Comparison of ENCODE assay signal across 10 mouse cellular contexts in the genomic region with DNA sequence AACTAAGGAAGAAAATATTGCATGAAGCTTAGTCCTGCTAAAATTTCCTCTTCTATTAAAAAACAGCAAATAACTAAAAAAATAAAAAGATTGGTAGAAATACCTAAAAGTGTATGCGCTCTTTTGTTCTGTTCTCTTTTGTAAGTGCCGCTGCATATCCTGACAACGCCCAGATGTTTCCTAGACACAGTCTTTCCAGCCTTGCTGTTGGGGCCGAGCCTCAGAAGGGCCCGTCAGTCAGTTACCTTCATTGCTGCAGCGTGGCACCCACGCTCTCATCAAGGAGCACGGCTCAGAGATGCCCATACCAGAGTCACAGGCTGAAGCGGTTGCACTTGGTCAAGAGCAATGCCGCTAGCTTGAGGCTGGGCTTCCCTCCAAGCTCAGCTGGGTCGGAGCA.
DNase-seq lines count a peak whose midpoint lies in the region; ATAC-seq lines count a peak whose summit lies in the region.
"Had no signal": no experiment of that assay in that cellular context is flagged by ENCODE, and none has a peak within 500 bp of the region (broad histone marks: within the 10 kb centered on the region; RNA-seq: fewer than 3 reads in every experiment).

No protein-coding gene starts in this region.

- no peaks in the 10 kb centered on the region for H3K36me3 ChIP-seq in forebrain, embryonic 10.5 days (replicated peaks)
- H3K36me3 ChIP-seq in forebrain, embryonic 15.5 days = no peaks in the 10 kb centered on the region
- H3K36me3 ChIP-seq in lung, embryonic 16.5 days (ENCODE audit: control insufficient read depth, insufficient read depth, low read length) = no peaks in the 10 kb centered on the region
- no peaks in the 10 kb centered on the region for H3K36me3 ChIP-seq in embryonic facial prominence, embryonic 15.5 days
- H3K36me3 ChIP-seq: hindbrain, embryonic 15.5 days; limb, embryonic 13.5 days had no signal

- 90% methylated on average over 11 of the region's 11 CpGs for WGBS in forebrain, embryonic 10.5 days
- WGBS in forebrain, embryonic 15.5 days = 81% methylated on average over 11 of the region's 11 CpGs
- WGBS in lung, embryonic 16.5 days = 71% methylated on average over 11 of the region's 11 CpGs
- 82% methylated on average over 11 of the region's 11 CpGs for WGBS in embryonic facial prominence, embryonic 15.5 days

- ATAC-seq in forebrain, embryonic 15.5 days (replicated peaks) = no peak
- no peak for ATAC-seq in lung, embryonic 16.5 days (ENCODE audit: low read depth)
- ATAC-seq in embryonic facial prominence, embryonic 15.5 days (ENCODE audit: insufficient number of reproducible peaks, low FRiP score, low TSS enrichment, low read depth) = no peak

- no peaks in the 10 kb centered on the region for H3K27me3 ChIP-seq in forebrain, embryonic 10.5 days (ENCODE audit: poor library complexity, severe bottlenecking)
- no peaks in the 10 kb centered on the region for H3K27me3 ChIP-seq in forebrain, embryonic 15.5 days
- H3K27me3 ChIP-seq in lung, embryonic 16.5 days (ENCODE audit: control insufficient read depth, insufficient read depth, low read depth, low read length) = no peaks in the 10 kb centered on the region
- no peaks in the 10 kb centered on the region for H3K27me3 ChIP-seq in embryonic facial prominence, embryonic 15.5 days
- H3K27me3 ChIP-seq: hindbrain, embryonic 15.5 days; limb, embryonic 13.5 days had no signal

- no peak overlapping the region for H3K4me2 ChIP-seq in forebrain, embryonic 15.5 days (replicated peaks)
- H3K4me2 ChIP-seq in lung, embryonic 16.5 days (ENCODE audit: low read depth, low read length) = no peak overlapping the region
- no peak overlapping the region for H3K4me2 ChIP-seq in embryonic facial prominence, embryonic 15.5 days (replicated peaks)
- H3K4me2 ChIP-seq: hindbrain, embryonic 15.5 days; limb, embryonic 13.5 days had no signal

- no peak for DNase-seq in forebrain, embryonic 10.5 days (ENCODE audit: extremely low spot score, low spot score)
- DNase-seq in lung, postnatal 25 days (ENCODE audit: low spot score) = no peak
- peak; percentile 23 for DNase-seq in kidney, postnatal 14 days
- no peak for DNase-seq in thymus, postnatal 14 days
- no peak for DNase-seq in liver

- H3K4me1 ChIP-seq in forebrain, embryonic 10.5 days = peaks cover 20% of the 10 kb centered on the region
- H3K4me1 ChIP-seq in forebrain, embryonic 15.5 days = peaks cover 13% of the 10 kb centered on the region
- peaks cover 4% of the 10 kb centered on the region for H3K4me1 ChIP-seq in lung, embryonic 16.5 days (replicated peaks; ENCODE audit: control insufficient read depth, insufficient read depth, low read length)
- H3K4me1 ChIP-seq in embryonic facial prominence, embryonic 15.5 days = peaks cover 8% of the 10 kb centered on the region; the same call in 1 of the 2 replicates

- no peaks in the 10 kb centered on the region for H3K9me3 ChIP-seq in forebrain, embryonic 10.5 days
- no peaks in the 10 kb centered on the region for H3K9me3 ChIP-seq in forebrain, embryonic 15.5 days
- no peaks in the 10 kb centered on the region for H3K9me3 ChIP-seq in lung, embryonic 16.5 days (ENCODE audit: control insufficient read depth, low read length)
- H3K9me3 ChIP-seq in embryonic facial prominence, embryonic 15.5 days (replicated peaks) = no peaks in the 10 kb centered on the region
- H3K9me3 ChIP-seq: hindbrain, embryonic 15.5 days; limb, embryonic 13.5 days had no signal

- H3K27ac ChIP-seq in forebrain, embryonic 10.5 days = peak overlapping the region; percentile 32; the same call in 1 of the 2 replicates
- no peak overlapping the region for H3K27ac ChIP-seq in forebrain, embryonic 15.5 days (replicated peaks)
- peak overlapping the region; percentile 82 for H3K27ac ChIP-seq in lung, embryonic 16.5 days (ENCODE audit: low read length)
- 0 out of 2 replicates have a peak overlapping the region, but pooled peaks have one; percentile 0 for H3K27ac ChIP-seq in embryonic facial prominence, embryonic 15.5 days (replicated peaks)
- H3K27ac ChIP-seq: hindbrain, embryonic 15.5 days; limb, embryonic 13.5 days had no signal

- no peak overlapping the region for H3K9ac ChIP-seq in forebrain, embryonic 15.5 days (replicated peaks)
- H3K9ac ChIP-seq in lung, embryonic 16.5 days (ENCODE audit: low read length) = no peak overlapping the region
- no peak overlapping the region for H3K9ac ChIP-seq in embryonic facial prominence, embryonic 15.5 days
- H3K9ac ChIP-seq: hindbrain, embryonic 15.5 days; limb, embryonic 13.5 days had no signal

- no peak overlapping the region for H3K4me3 ChIP-seq in forebrain, embryonic 10.5 days
- no peak overlapping the region for H3K4me3 ChIP-seq in forebrain, embryonic 15.5 days
- H3K4me3 ChIP-seq in lung, embryonic 16.5 days (ENCODE audit: low read length) = no peak overlapping the region
- H3K4me3 ChIP-seq in embryonic facial prominence, embryonic 15.5 days (replicated peaks) = no peak overlapping the region
- H3K4me3 ChIP-seq: hindbrain, embryonic 15.5 days; limb, embryonic 13.5 days had no signal
